9 mouse cellular contexts compared by ENCODE assay signal in the genomic region with DNA sequence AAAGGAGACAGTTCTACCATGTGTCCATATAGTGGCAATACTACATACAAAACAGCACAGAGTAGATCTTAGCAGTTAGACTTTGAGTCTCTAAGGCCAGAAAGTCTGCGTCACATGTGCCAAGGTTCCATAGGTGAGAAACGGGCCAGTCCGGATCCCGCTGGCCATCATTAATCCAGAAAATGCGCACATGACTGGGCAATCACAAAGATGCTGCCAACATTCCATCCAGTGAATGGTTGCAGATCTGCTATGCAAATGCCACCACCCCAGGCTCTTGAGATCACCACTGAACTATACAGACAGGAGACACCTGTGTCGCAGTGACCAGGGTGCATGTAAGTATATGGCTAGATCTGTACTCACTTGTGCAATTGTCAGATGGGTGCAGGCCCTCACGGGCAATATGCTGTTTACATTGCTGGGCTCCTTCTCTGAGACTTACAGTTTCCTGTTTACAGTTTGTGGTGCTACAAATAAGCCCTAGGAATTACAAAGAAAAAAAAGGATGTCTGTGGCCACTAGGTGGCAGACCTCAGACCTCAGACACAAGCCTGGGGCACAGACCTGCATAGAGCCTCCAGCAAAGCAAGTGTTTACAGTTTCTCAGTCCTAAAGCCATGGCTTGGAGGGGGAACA. TPM values are rescaled to one million over a fixed set of nuclear protein-coding genes. Genes with fewer than 3 reads are reported as not detected.
DNase-seq lines count a peak whose midpoint lies in the region; ATAC-seq and TF ChIP-seq lines count a peak whose summit lies in the region.
"Had no signal": no experiment of that assay in that cellular context is flagged by ENCODE, and none has a peak within 500 bp of the region (broad histone marks: within the 10 kb centered on the region; RNA-seq: fewer than 3 reads in every experiment).

No protein-coding gene starts in this region.

- peaks cover 0 to 2% of the 10 kb centered on the region in 2 experiments; a peak in 1 of 4 replicates for H3K4me1 ChIP-seq in ES-E14 (ENCODE audit: control insufficient read depth in 2 of 2, insufficient read depth in 2 of 2, low read length in 2 of 2, poor library complexity in 1 of 2)
- peaks cover 4% of the 10 kb centered on the region; the same call in 1 of the 2 replicates for H3K4me1 ChIP-seq in lung, embryonic 14.5 days (ENCODE audit: insufficient read depth)
- H3K4me1 ChIP-seq in neural tube, embryonic 15.5 days, result peaks cover 47% of the 10 kb centered on the region

- no peak overlapping the region for H3K27ac ChIP-seq in ES-E14 (ENCODE audit: insufficient read depth, low read depth, low read length, poor library complexity, severe bottlenecking)
- no peak overlapping the region for H3K27ac ChIP-seq in lung, embryonic 14.5 days (ENCODE audit: low read depth)
- peak overlapping the region; percentile 71 for H3K27ac ChIP-seq in neural tube, embryonic 15.5 days (replicated peaks)

- no peak overlapping the region for H3K9ac ChIP-seq in ES-E14 (ENCODE audit: insufficient read depth, low read depth, low read length, poor library complexity, severe bottlenecking)
- no peak overlapping the region for H3K9ac ChIP-seq in lung, embryonic 14.5 days
- no peak overlapping the region for H3K9ac ChIP-seq in neural tube, embryonic 15.5 days (replicated peaks)

- TF ChIP-seq CTCF in lung, embryonic 14.5 days (IDR thresholded peaks at IDR 0.05; ENCODE audit: low read depth), result peak; percentile 81

- peak; percentile 46 to 81 for DNase-seq in adrenal gland, adult (ENCODE audit: inconsistent age in 2 of 2, low spot score in 1 of 2)
- no peak for DNase-seq in adrenal gland, adult 8-10 months
- peak; percentile 54 for DNase-seq in ES-E14 (ENCODE audit: low read depth, low spot score)
- DNase-seq in cerebellum, adult 9-10 months, result peak; percentile 82
- DNase-seq in frontal cortex, adult 2 months (ENCODE audit: extremely low spot score in 1 of 2, low spot score in 1 of 2), result peak; percentile 52 to 80
- DNase-seq in kidney, adult 8-10 months, result peak; percentile 44 to 61
- peak; percentile 88 for DNase-seq in lung, embryonic 14.5 days

- H3K4me3 ChIP-seq in ES-E14 (ENCODE audit: insufficient read depth in 1 of 2, low read depth in 1 of 2, low read length in 2 of 2, poor library complexity in 1 of 2, severe bottlenecking in 1 of 2), result no peak overlapping the region
- no peak overlapping the region for H3K4me3 ChIP-seq in lung, embryonic 14.5 days (ENCODE audit: low read depth, low read length)
- H3K4me3 ChIP-seq in neural tube, embryonic 15.5 days (replicated peaks), result no peak overlapping the region

- peak; percentile 52; the same call in 1 of the 2 replicates for ATAC-seq in lung, embryonic 14.5 days (ENCODE audit: insufficient read depth)
- ATAC-seq in neural tube, embryonic 15.5 days (ENCODE audit: low FRiP score), result peak; percentile 28; the same call in 1 of the 2 replicates

- H3K27me3 ChIP-seq in lung, embryonic 14.5 days (ENCODE audit: insufficient read depth, low read length), result no peaks in the 10 kb centered on the region
- no peaks in the 10 kb centered on the region for H3K27me3 ChIP-seq in neural tube, embryonic 15.5 days (replicated peaks)

- 79% methylated on average over 7 of the region's 7 CpGs for WGBS in lung, embryonic 14.5 days
- WGBS in neural tube, embryonic 15.5 days, result 56% methylated on average over 7 of the region's 7 CpGs

- H3K36me3 ChIP-seq in ES-E14 (ENCODE audit: control insufficient read depth, insufficient read depth, low read length, poor library complexity, severe bottlenecking), result no peaks in the 10 kb centered on the region
- no peaks in the 10 kb centered on the region for H3K36me3 ChIP-seq in lung, embryonic 14.5 days (ENCODE audit: insufficient read depth)
- no peaks in the 10 kb centered on the region for H3K36me3 ChIP-seq in neural tube, embryonic 15.5 days

- H3K9me3 ChIP-seq in ES-E14 (ENCODE audit: control insufficient read depth, insufficient read depth, low read depth, low read length), result no peaks in the 10 kb centered on the region
- no peaks in the 10 kb centered on the region for H3K9me3 ChIP-seq in lung, embryonic 14.5 days (ENCODE audit: low read depth, low read length)
- H3K9me3 ChIP-seq in neural tube, embryonic 15.5 days (replicated peaks), result no peaks in the 10 kb centered on the region

- no peak overlapping the region for H3K4me2 ChIP-seq in lung, embryonic 14.5 days
- no peak overlapping the region for H3K4me2 ChIP-seq in neural tube, embryonic 15.5 days

- in situ Hi-C loops in ES-E14 (cut with MboI; ENCODE audit: low sequenced_read_pairs in 2 of 2, unreplicated experiment in 2 of 2), result no loop called here

TF ChIP-seq in ES-E14, 5 proteins besides CTCF, POLR2A, EP300 and RAD21:
- TF ChIP-seq ZC3H11A (IDR thresholded peaks at IDR 0.05; ENCODE audit: borderline replicate concordance, low read depth, low read length), result peak; percentile 43; the same call in 1 of the 2 replicates
- TF ChIP-seq ZNF384 (IDR thresholded peaks at IDR 0.05; ENCODE audit: low read depth, low read length), result no peak
- no peak for TF ChIP-seq MAFK (IDR thresholded peaks at IDR 0.05; ENCODE audit: insufficient read depth, low read depth, low read length)
- TF ChIP-seq HCFC1 (IDR thresholded peaks at IDR 0.05; ENCODE audit: borderline replicate concordance, insufficient read depth, low read length), result no peak
TF ChIP-seq in ES-E14: peak in this region for 1.

RNA-seq across cellular contexts. Expression of gene Gm20696, which starts 4.0 kb away (rescaled TPM):
- 1 to 10 TPM; 3.3 to 9.8 (median 5.5) TPM for total RNA-seq in adrenal gland, adult 8-10 months (2022)
- total RNA-seq in ES-E14 (2012; rRNA removed), result 0.58 and 0.74 TPM in 2 replicates
- 1.5 and 1.6 TPM in 2 replicates for polyA plus RNA-seq in frontal cortex, adult 2 months (2012; rRNA removed)
- 6.5 and 7.3 TPM in 2 replicates for polyA plus RNA-seq in lung, embryonic 14.5 days (2014; fragmentation: Nextera tagmentation; extraction: Ambion mirVana)
- 2.3 and 2.7 TPM in 2 replicates for polyA plus RNA-seq in neural tube, embryonic 15.5 days (2015; fragmentation: Nextera tagmentation; extraction: Ambion mirVana)

RNA-seq across cellular contexts. Expression of gene Eif4e3, which starts 4.0 kb away (rescaled TPM):
- 10 to 100 TPM; 15.9 to 28.1 (median 23.3) TPM for total RNA-seq in adrenal gland, adult 8-10 months (2022)
- 0.48 and 1.4 TPM in 2 replicates for total RNA-seq in ES-E14 (2012; rRNA removed)
- 20.2 and 21.1 TPM in 2 replicates for polyA plus RNA-seq in frontal cortex, adult 2 months (2012; rRNA removed)
- 27.4 and 27.8 TPM in 2 replicates for polyA plus RNA-seq in lung, embryonic 14.5 days (2014; fragmentation: Nextera tagmentation; extraction: Ambion mirVana)
- polyA plus RNA-seq in neural tube, embryonic 15.5 days (2015; fragmentation: Nextera tagmentation; extraction: Ambion mirVana), result 7.0 and 9.2 TPM in 2 replicates

RNA-seq across cellular contexts. Expression of gene Gpr27, which starts 21.9 kb away (rescaled TPM):
- total RNA-seq in adrenal gland, adult 8-10 months (2022), result 1 to 10 TPM; 2.8 to 4.9 (median 3.8) TPM
- 1.7 and 2.6 TPM in 2 replicates for total RNA-seq in ES-E14 (2012; rRNA removed)
- 25.0 and 31.7 TPM in 2 replicates for polyA plus RNA-seq in frontal cortex, adult 2 months (2012; rRNA removed)
- polyA plus RNA-seq in lung, embryonic 14.5 days (2014; fragmentation: Nextera tagmentation; extraction: Ambion mirVana), result 6.1 and 6.5 TPM in 2 replicates
- polyA plus RNA-seq in neural tube, embryonic 15.5 days (2015; fragmentation: Nextera tagmentation; extraction: Ambion mirVana), result 15.8 and 20.7 TPM in 2 replicates

RNA-seq across cellular contexts. Expression of gene Prok2, which starts 55.6 kb away (rescaled TPM):
- not detected for total RNA-seq in adrenal gland, adult 8-10 months (2022)
- not detected in 2 replicates for total RNA-seq in ES-E14 (2012; rRNA removed)
- 1.6 and 1.9 TPM in 2 replicates for polyA plus RNA-seq in frontal cortex, adult 2 months (2012; rRNA removed)
- 0.12 and 0.18 TPM in 2 replicates for polyA plus RNA-seq in lung, embryonic 14.5 days (2014; fragmentation: Nextera tagmentation; extraction: Ambion mirVana)
- polyA plus RNA-seq in neural tube, embryonic 15.5 days (2015; fragmentation: Nextera tagmentation; extraction: Ambion mirVana), result 0.17 and 0.31 TPM in 2 replicates
- polyA plus RNA-seq: heart, embryonic 14.5 days had no signal
